Mouse (Mus musculus) CH12.LX (cell line): ENCODE measurements around the gene H2-T3. TPM values are rescaled to one million over a fixed set of nuclear protein-coding genes. Genes with fewer than 3 reads are reported as not detected.
"Not testable (repeated sequence)": the region's sequence is repeated elsewhere in the genome, so short reads cannot be mapped to it uniquely, and the experiment has no call there.

ENCODE experiments used
- DNase-seq: peaks from one replicate; pipeline ENCODE4 v3.0.0-alpha.2; 2013; ENCODE audit errors: extremely low read depth
- H3K27ac ChIP-seq: 2 replicates; pipeline ENCODE4 v1.5.1; 2012; ENCODE audit warnings: low read depth, mild to moderate bottlenecking, control low read depth, moderate library complexity; ENCODE audit not compliant: insufficient read depth
- H3K27me3 ChIP-seq: replicated peaks from 2 replicates; pipeline ENCODE3; 2012; ENCODE audit warnings: inconsistent platforms
- H3K36me3 ChIP-seq, 2 experiments: replicated peaks in 1 of 2; 2 replicates each; pipeline versions ENCODE3 to v1.6.1; 2012; ENCODE audit warnings: inconsistent platforms in 1 of 2, low read length in 1 of 2, mild to moderate bottlenecking in 1 of 2, mixed read lengths in 1 of 2, moderate library complexity in 1 of 2; ENCODE audit not compliant: control insufficient read depth in 1 of 2, insufficient read depth in 1 of 2
- H3K4me1 ChIP-seq, 2 experiments: 2 replicates each; pipeline ENCODE4 v1.6.1; 2012; ENCODE audit warnings: inconsistent platforms in 1 of 2, moderate library complexity in 1 of 2; ENCODE audit not compliant: insufficient read depth in 2 of 2, control insufficient read depth in 1 of 2
- H3K4me2 ChIP-seq: 2 replicates; pipeline ENCODE4 v1.6.1; 2012; ENCODE audit warnings: low read depth, mild to moderate bottlenecking, control low read depth; ENCODE audit not compliant: poor library complexity, insufficient read depth, severe bottlenecking
- H3K4me3 ChIP-seq, 3 experiments: fragments of 150-350 bp in 1 of 3; sonication (generic) in 1 of 3; replicated peaks in 1 of 3; 2 replicates each; pipeline versions ENCODE3 to v1.5.1; 2011 to 2012; ENCODE audit warnings: low read depth in 2 of 3, low read length in 2 of 3, mild to moderate bottlenecking in 2 of 3, moderate library complexity in 2 of 3, control low read depth in 1 of 3, improper control_type of control experiment in 1 of 3, inconsistent platforms in 1 of 3, mixed read lengths in 1 of 3; ENCODE audit not compliant: poor library complexity in 1 of 3
- H3K79me2 ChIP-seq: replicated peaks from 2 replicates; pipeline ENCODE4 v1.6.1; 2012; ENCODE audit warnings: mild to moderate bottlenecking, moderate library complexity; ENCODE audit not compliant: control insufficient read depth, poor library complexity, insufficient read depth, severe bottlenecking; ENCODE audit errors: extremely low read depth
- H3K9ac ChIP-seq: 2 replicates; pipeline ENCODE4 v1.6.1; 2012; ENCODE audit warnings: low read depth, mild to moderate bottlenecking, control low read depth, moderate library complexity; ENCODE audit not compliant: insufficient read depth
- H3K9me3 ChIP-seq: replicated peaks from 2 replicates; pipeline ENCODE3; 2012; ENCODE audit warnings: low read length, inconsistent platforms, mixed read lengths
- CHD1 ChIP-seq: IDR thresholded peaks from 2 replicates; pipeline ENCODE4 v1.6.1; 2012; ENCODE audit warnings: low read depth, low read length, improper control_type of control experiment, inconsistent platforms
- JUN ChIP-seq: IDR thresholded peaks from 2 replicates; pipeline ENCODE4 v1.6.1; 2011; ENCODE audit warnings: low read depth, mild to moderate bottlenecking, low read length, improper control_type of control experiment, moderate library complexity; ENCODE audit not compliant: insufficient read depth
- MEF2A ChIP-seq: IDR thresholded peaks from 2 replicates; pipeline ENCODE4 v1.6.1; 2014; ENCODE audit warnings: low read depth, mild to moderate bottlenecking, inconsistent platforms, low read length, improper control_type of control experiment, borderline replicate concordance
- MXI1 ChIP-seq: IDR thresholded peaks from 2 replicates; pipeline ENCODE4 v1.6.1; 2011; ENCODE audit warnings: mild to moderate bottlenecking, low read depth, low read length, improper control_type of control experiment
- NELFE ChIP-seq: IDR thresholded peaks from 2 replicates; pipeline ENCODE4 v1.6.1; 2011; ENCODE audit warnings: low read depth, low read length, improper control_type of control experiment
- PAX5 ChIP-seq: IDR thresholded peaks from 2 replicates; pipeline ENCODE4 v1.6.1; 2012; ENCODE audit warnings: low read length, inconsistent platforms, mixed read lengths
- POLR2AphosphoS2 ChIP-seq: IDR thresholded peaks from 2 replicates; pipeline ENCODE4 v1.6.1; 2011; ENCODE audit warnings: low read depth, low read length, improper control_type of control experiment
- SMC3 ChIP-seq: IDR thresholded peaks from 2 replicates; pipeline ENCODE4 v1.6.1; 2011; ENCODE audit warnings: low read depth, low read length, improper control_type of control experiment
- USF2 ChIP-seq: conservative IDR thresholded peaks from 2 replicates; pipeline ENCODE4 v1.6.1; 2011; ENCODE audit warnings: low read depth, low read length, improper control_type of control experiment
- dilution Hi-C: fragments of 300-500 bp; cut with MboI; formaldehyde crosslinking; loops from 2 replicates; pipeline ENCODE4 v1.14.3; 2020; ENCODE audit warnings: low sequenced_read_pairs; ENCODE audit not compliant: extremely low pct_unique_long_range_greater_than_20kb, extremely low pct_ligation_motif_present
- in situ Hi-C: fragments of 300-500 bp; cut with MboI; formaldehyde crosslinking; loops from 3 replicates; pipeline ENCODE4 v1.14.3; 2019; ENCODE audit warnings: low sequenced_read_pairs, low pct_ligation_motif_present, low pct_unique_long_range_greater_than_20kb, mixed read lengths
- polyA plus RNA-seq: library from polyadenylated mRNA; unstranded; fragments of >175 nt; gene quantifications from 2 replicates; pipeline ENCODE4 v1.2.1, GENCODE M21; 2012; ENCODE audit warnings: low read depth; ENCODE audit not compliant: insufficient read length
- total RNA-seq, 2 experiments: library from RNA; depleted of rRNA; stranded (reverse); fragments of 300-350 nt in 1 of 2; fragments of >200 nt in 1 of 2; gene quantifications; 2 replicates each; pipeline ENCODE4 v1.2.3; 2012 to 2014

The H2-T3 gene
- total and polyA plus RNA-seq, 3 experiments: 1.3 TPM; not detected in 2

- no peaks in the 10 kb centered on the region for H3K79me2 ChIP-seq
- no peak overlapping the region for H3K4me2 ChIP-seq
- TF ChIP-seq SMC3 (no peak), NELFE (no peak), CHD1 (no peak), POLR2AphosphoS2 (no peak), PAX5 (no peak), MXI1 (no peak), USF2 (no peak), JUN (no peak), MEF2A (no peak)
- TF ChIP-seq, all 38 proteins: peak for 0
- no peak overlapping the region for H3K9ac ChIP-seq
- H3K36me3 ChIP-seq: no peaks in the 10 kb centered on the region
- H3K4me3 ChIP-seq: no peak overlapping the region
- dilution Hi-C loops (no loop called here), in situ Hi-C loops (no loop called here)
- H3K27ac ChIP-seq: no peak overlapping the region
- H3K9me3 ChIP-seq: no peaks in the 10 kb centered on the region
- no peak for DNase-seq
- peaks cover 24% of the 10 kb centered on the region for H3K27me3 ChIP-seq
- H3K4me1 ChIP-seq: 0 out of 4 replicates have a peak, but pooled peaks cover 0 to 2% of the 10 kb centered on the region in 2 experiments
Observed at GRCm38 (mm10) chr17:36182212-36182611, 7.9 kb downstream of the H2-T3 start.

GRCm38 (mm10) chr17:36179446-36179845, 10.6 kb downstream of the H2-T3 start:
- H3K27me3 ChIP-seq, H3K9ac ChIP-seq, H3K4me1 ChIP-seq, H3K79me2 ChIP-seq, H3K27ac ChIP-seq, H3K36me3 ChIP-seq, in situ Hi-C loops, H3K4me3 ChIP-seq, H3K9me3 ChIP-seq, H3K4me2 ChIP-seq, dilution Hi-C loops, DNase-seq: not testable (repeated sequence)

GRCm38 (mm10) chr17:36178938-36179337, 11.1 kb downstream of the H2-T3 start:
- dilution Hi-C loops, H3K27me3 ChIP-seq, in situ Hi-C loops, H3K9me3 ChIP-seq, DNase-seq, H3K9ac ChIP-seq, H3K4me1 ChIP-seq, H3K4me2 ChIP-seq, H3K27ac ChIP-seq, H3K79me2 ChIP-seq, H3K4me3 ChIP-seq, H3K36me3 ChIP-seq: not testable (repeated sequence)

- H3K9me3 ChIP-seq, H3K4me3 ChIP-seq, H3K36me3 ChIP-seq, H3K4me2 ChIP-seq, DNase-seq, H3K9ac ChIP-seq, dilution Hi-C loops, in situ Hi-C loops, H3K27ac ChIP-seq, H3K79me2 ChIP-seq, H3K4me1 ChIP-seq, H3K27me3 ChIP-seq: not testable (repeated sequence)
Observed at GRCm38 (mm10) chr17:36176132-36176531, 14.0 kb downstream of the H2-T3 start.
